Mouse (Mus musculus) gastrocnemius, postnatal 36 days (tissue): Measurements from ENCODE around the gene Meis1. TPM values are rescaled to one million over a fixed set of nuclear protein-coding genes. Genes with fewer than 3 reads are reported as not detected.

Source experiments
- DNase-seq, 2 experiments: peaks; one replicate each; pipeline ENCODE4 v3.0.0; 2022
- intact Hi-C: fragments of 180-260 bp; cut with DNase I; formaldehyde crosslinking; loops from one replicate; pipeline ENCODE4 v1.15.1; 2025
- total RNA-seq, 2 experiments: library from RNA; stranded (reverse); gene quantifications; 2 replicates each; pipeline ENCODE4 v1.2.3; 2021

The Meis1 gene
- total RNA-seq, 2 experiments from 2014 or later: 2.8 to 4.0 TPM

- intact Hi-C loops: loop anchor here (10.0 kb wide), 3 partner anchors 664 to 1044 kb away; no protein-coding TSS in a partner anchor
These were observed 148.5 kb downstream of the Meis1 start for GRCm38 (mm10) chr11:18870121-18870931.

DNA sequence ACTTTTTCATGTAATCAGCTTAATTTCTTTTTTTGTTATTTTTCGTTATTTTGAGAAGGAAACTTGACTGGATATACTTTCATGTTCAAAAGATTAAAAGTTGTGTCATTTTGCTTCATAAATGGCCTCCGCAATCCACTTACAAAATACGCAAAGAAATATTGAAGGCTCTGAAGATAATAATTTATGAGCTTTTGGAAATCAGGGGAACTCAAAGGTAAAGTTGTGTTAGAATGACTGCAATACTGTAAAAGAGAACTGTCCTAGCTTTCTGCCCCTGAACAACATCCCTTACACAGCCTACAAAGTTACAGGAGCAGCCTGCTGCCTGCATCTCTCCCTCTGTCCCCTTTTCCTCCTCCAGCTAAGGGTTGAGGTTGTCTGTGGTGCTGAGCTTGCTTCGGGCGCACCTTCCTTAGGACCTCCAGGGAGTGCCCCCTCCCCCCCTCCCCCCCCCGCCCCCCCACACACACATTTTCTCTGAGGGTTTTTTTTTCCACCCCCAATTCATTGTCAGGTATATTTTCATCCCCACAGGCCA, 149.3 kb downstream of the Meis1 start:
- intact Hi-C loops: no loop called here
- no peak for DNase-seq

More at GRCm38 (mm10) chr11:18870121-18870931, 148.5 kb downstream of the Meis1 start:
- no peak for DNase-seq

DNA sequence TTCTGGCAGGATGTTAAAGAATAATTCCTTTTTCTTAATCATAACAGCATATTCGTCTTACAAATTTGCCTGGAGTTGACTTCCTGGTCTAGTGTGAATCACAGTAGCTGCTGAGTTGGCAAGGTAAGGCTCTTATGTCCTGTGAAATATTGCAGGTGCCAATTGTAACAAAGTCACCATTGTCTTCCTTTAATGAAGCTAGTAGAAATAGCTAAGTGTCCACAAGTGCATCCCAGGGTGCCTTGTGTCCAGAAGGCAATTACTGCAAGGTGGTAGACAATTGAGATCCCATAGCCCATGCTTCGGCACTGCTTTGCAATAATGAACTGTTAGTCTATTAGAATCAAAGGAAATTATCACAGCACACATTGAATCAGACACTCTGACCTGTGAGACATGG, 151.1 kb downstream of the Meis1 start:
- intact Hi-C loops: no loop called here
- no peak for DNase-seq

GRCm38 (mm10) chr11:18866198-18866836, 152.5 kb downstream of the Meis1 start:
- no peak for DNase-seq
- intact Hi-C loops: no loop called here

- intact Hi-C loops: no loop called here
- no peak for DNase-seq
These were observed 168.0 kb downstream of the Meis1 start for GRCm38 (mm10) chr11:18850772-18851171.

GRCm38 (mm10) chr11:18847650-18848049, 171.1 kb downstream of the Meis1 start:
- intact Hi-C loops: no loop called here
- no peak for DNase-seq

- DNase-seq: no peak
- intact Hi-C loops: no loop called here
These were observed 172.3 kb downstream of the Meis1 start for GRCm38 (mm10) chr11:18846472-18846871.

DNA sequence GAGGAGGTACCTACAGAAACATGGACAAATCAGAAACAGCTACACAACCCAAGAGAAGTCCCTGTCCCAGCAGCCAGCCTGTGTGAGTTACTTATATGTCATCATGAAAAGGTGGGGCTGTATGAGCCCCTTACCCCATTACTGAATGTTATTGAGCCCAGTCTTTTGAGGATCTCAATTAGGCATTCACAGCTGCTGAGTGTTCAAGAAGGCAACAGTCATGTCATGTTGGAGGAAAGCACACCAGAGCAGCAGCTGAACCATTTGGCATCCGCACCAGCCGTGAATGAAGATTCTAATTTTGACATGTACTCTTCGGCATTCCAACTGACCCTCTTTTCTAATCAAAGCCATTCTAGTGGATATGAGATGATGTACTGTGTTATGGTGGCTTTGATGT, 172.9 kb downstream of the Meis1 start:
- intact Hi-C loops: no loop called here
- DNase-seq: no peak

DNA sequence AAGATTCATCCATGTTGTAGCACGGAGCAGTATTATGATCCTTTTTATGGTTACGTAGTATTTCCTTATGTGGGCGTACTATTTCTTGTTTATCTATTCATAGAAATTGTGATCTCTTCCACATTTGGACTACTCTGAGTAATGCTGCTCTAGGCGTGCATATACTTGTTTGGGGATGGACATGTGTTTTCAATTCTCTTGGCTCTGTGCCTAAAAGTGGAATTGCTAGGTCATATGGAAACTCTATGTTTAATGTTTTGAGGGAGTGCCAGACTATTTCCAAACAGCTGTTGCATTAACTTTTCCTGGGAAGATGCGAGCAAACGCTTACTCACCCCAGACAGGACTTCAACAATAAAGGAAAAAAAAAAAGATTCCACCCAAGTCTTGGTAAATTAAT, 173.3 kb downstream of the Meis1 start:
- DNase-seq: no peak
- intact Hi-C loops: no loop called here

DNA sequence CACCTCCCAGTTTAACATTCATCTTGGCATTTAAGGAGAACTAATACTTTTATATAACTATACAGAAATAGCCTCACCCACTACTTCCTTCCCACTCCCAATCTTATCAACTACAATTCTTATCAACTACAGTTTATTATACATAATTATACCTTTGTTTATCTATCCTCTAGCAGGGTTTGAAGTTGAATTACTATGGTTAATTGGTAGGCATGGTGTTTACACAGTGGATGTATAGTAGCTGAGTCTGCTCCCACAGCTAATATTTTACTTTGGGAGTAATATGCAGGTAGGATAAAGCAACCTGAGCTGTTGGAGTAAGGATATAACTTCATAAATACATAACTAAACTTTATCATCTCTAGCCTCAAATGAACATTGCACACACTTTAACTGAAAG, 188.7 kb downstream of the Meis1 start:
- intact Hi-C loops: no loop called here
- DNase-seq: no peak
